Mouse (Mus musculus): ENCODE results near the gene Foxj1.
"Not testable (repeated sequence)": the region's sequence is repeated elsewhere in the genome, so short reads cannot be mapped to it uniquely, and the experiment has no call there.

Foxj1 gene

DNA sequence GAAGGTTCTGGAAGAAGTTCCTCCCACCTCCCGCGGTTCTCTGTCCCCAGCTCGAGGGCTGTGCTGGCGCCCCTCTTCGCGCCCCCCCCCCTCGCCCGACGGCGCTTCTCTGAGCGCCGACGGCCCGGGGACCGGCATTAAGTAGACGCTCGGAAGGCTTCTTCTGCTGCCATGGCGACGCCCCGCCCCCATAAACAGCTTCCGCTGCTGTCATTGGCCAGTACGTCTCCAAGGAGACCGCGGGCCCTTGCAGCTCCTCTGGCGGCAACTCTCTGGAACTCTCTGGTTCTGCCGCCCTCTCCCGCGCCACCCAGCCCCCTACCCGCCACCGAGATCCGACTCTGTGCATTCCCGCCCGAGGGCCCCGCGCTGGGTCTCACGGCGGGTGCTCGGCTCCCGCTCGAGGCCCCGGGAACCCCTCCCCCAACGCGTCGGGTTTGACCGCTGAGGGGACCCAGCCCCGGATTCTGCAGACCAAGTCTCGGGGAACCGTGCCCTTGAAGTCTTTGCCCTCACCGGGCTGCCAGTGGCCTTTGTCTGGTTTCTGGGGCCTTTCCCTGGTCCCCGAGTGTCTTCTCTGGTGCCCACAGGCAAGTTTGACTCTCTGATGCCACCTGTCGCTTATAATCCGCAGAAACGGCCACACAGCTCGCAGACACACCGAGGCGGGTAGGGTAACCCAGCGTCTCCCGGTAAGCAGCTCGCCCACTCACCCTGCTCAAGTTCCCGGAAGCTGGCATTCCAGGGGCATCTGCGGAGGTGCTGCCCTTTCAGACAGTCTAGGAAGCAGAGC, at the start of gene Foxj1:
Gene Foxj1, minus strand, starts transcription at position 156 of the 793 bp plus-strand sequence.
- DNase-seq (ENCODE audit: low spot score) = peak; percentile 82

DNA sequence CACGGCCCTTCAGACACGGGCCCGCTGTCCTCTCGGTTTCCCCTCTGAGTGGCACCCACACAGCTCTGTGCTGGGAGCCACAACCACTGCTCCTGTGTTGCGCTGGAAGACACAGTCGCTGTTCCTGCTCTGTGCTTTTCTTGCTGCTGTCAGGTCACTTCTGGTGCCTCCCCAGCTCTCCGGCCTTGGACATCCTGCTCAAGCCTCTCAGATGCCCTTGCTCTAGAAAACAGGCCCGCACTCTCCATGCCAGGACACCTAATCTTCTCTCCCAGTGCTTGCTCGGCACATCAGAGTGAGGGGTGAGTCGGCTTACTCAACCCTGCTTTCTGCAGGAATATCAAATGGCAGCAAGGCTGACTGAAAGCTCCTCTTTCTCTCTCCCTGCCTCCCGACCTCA, 49.0 kb upstream of the Foxj1 start:
- no peak for DNase-seq (ENCODE audit: low spot score)

DNA sequence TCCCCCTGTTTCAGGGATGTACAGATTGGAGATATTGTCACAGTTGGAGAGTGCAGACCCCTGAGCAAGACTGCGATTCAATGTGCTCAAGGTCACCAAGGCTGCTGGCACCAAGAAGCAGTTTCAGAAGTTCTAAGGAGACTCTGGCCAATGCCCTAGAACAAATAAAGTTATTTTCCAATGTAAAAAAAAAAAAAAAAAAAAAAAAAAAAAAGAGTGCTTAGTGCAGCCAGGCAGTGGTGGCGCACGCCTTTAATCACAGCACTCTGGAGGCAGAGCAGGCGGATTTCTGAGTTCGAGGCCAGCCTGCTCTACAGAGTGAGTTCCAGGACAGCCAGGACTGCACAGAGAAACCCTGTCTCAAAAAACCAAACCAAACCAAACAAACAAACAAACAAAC, 47.9 kb upstream of the Foxj1 start:
- DNase-seq (ENCODE audit: low spot score) = not testable (repeated sequence)

DNA sequence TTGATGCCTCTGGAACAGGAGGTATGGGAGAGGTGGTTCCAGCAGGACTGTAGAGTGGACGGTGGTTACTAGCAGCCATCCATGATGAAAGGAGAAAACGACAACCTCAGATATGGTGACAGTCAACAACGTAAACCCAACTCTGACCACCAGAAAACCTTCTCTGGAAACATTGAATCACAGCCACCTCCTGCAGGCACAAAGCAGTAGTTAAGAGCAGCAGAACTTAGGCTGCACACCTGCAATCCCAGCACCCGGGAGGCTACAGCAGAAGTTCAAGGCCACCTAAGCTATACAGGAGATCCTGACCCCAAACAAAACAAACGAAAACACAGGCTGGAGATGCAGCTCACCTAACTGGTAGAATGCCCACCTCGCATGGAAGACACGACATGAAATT, 45.6 kb upstream of the Foxj1 start:
- no peak for DNase-seq (ENCODE audit: low spot score)

DNA sequence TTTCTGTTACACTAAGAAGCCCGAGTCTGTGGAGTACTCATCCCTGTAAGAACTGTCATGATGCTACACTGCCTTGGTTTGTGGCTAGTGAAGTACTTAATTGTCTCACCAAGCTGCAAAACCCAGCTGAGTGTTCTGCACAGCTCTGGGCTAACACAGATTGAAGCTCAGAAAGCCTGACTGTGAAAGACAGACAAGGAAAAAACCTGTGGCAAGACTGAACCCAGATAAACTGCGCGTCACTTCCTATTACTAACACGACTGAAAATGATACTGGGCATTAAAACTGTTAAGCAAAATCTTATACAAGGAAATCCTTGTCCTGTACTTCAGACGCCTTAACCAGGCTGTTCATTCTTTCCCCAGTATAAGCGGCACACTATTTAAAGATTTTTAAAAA, 44.3 kb upstream of the Foxj1 start:
- DNase-seq (ENCODE audit: low spot score) = no peak

DNA sequence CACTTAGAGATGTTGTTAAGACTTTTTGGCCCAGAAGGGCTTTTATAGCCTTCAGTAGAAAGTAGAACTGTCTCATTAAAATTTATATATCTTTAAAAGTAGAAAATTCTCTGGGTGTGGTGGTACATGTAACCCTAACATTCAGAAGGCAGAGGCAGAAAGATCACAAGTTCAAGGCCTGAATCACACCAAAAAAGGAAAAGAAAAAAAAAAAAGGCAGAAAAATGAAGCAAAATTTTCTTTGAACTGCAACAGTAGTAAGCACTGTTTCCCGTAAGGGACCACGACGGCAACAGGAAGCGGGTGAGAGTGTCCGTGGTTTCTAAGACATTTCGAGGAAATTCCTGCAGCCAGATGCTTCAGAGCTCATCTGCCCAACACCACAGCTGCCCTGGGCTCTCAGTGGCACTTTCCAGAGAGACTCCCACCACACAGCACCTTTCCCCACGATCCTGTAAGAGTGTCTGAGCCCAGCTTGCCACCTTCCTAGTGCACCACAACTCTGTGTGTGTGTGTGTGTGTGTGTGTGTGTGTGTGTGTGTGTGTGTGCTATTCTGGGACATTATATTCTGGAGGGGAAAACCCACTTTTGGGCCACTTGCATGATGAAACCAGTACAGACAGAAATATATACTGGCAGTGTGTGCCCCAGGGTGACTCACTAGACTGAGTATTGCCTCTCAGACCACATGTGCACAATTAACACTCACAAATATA, 41.9 kb upstream of the Foxj1 start:
- no peak for DNase-seq (ENCODE audit: low spot score)

DNA sequence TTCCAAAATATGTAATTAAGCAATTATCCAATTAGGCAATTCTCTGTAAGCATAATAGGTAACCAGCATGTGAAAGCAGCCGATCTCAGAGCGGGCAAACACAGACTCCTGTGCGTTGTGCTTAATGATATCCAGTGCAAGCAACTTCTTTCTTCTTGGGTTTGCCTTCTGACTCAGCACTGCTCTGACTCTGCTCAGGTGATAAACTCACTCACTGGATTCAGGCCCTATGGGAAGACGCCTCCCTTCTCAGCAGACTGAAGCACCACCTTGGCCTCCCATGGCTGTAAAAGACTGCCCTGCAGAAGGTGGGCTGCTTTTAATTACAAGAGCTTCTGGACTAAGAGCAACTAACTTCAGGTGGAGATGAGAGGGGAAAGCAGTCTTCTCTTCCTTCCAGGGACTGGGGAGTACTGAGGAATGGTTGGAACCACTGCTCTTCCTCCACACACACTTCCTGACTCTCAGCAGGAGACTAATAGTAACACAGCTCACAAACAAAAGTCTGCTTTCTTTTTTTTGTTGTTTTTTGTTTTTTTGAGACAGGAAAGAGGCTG, 36.8 kb upstream of the Foxj1 start:
- no peak for DNase-seq (ENCODE audit: low spot score)

DNA sequence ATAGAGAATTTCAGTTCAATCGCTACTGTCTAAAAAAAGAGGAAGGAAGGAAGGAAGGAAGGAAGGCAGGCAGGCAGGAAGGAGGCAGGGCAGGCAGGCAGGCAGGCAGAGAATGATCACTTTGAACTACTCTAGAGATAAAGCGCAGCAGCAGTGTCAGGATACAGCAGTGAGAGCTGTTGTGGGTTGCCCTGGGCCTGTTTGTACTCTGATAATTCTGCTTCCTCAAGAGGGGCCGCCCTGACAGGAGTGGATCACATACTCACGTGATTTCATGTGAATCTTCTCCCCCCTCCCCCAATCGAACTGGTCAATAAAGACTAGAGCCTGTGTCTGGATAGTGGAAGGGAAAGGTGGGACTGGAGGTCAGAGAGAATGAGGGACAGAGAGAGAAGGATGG, 34.4 kb upstream of the Foxj1 start:
- peak; percentile 14 for DNase-seq (ENCODE audit: low spot score)

DNA sequence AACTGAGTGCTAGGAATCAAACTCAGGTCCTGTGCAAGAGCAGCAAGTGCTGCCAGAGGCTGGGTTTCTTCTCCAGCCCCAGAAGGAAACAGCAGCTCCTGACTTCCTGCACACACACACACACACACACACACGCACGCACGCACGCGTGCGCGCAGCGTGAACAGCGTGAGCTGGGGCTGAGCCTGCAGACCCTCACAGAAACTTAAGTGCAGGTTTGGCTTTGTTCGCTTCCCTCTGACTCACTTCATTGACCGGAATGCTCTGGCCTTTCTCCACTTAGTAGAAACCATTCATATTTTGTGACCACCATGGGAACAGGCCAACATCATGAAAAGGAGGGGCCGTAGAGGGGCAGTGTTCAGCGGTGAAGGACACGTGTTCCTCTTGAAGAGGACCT, 33.9 kb upstream of the Foxj1 start:
- no peak for DNase-seq (ENCODE audit: low spot score)

DNA sequence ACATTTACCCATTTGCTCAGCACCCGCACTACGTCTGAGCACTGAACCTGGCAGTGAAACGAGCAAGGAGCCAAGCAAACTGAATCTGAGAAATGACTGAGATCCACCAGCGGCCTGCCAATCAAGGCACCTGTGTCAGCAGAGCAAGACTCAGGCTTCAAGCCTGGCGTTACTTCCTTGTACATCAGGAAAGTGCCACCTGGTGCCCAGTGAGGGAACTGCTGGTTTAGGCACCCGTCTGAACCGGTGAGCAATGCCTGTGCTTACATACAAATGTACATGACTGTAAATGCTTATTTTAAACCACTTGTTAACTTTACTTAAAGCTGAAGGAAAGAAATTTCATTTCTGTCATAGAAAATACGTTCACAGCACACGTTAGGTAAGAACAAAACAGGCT, 32.9 kb upstream of the Foxj1 start:
- DNase-seq (ENCODE audit: low spot score) = peak; percentile 67

DNA sequence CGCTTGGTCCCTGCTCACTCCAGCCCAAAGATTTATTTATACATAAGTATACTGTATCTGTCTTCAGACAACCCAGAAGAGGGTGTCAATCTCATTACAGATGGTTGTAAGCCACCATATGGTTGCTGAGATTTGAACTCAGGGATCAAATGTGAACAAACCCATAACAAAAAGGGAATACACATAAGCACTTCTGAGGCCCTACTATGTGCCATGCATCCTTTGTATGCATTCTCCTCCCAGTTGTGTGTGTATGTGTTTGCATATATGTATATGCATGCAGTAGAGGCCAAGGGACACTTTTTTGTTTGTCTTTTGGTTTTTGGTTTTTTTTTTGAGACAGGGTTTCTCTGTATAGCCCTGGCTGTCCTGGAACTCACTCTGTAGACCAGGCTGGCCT, 31.4 kb upstream of the Foxj1 start:
- no peak for DNase-seq (ENCODE audit: low spot score)

DNA sequence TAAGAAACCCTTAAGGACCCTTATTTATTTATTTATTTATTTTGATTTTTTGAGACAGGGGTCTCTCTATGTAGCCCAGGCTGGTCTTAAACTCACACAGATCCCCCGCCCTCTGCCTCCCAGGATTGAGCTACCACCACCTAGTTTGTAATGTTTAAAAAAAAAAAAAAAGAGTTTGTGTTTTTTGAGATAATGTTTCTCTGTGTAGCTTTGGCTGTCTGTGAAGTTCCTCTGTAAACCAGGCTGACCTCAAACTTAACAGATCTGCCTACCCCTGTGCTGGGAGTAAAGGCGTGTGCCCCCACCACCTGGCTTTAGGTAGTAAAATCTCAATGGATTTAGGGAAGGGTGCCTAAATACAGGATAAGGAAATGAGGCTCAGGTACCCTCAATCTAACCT, 30.9 kb upstream of the Foxj1 start:
- DNase-seq (ENCODE audit: low spot score) = no peak

DNA sequence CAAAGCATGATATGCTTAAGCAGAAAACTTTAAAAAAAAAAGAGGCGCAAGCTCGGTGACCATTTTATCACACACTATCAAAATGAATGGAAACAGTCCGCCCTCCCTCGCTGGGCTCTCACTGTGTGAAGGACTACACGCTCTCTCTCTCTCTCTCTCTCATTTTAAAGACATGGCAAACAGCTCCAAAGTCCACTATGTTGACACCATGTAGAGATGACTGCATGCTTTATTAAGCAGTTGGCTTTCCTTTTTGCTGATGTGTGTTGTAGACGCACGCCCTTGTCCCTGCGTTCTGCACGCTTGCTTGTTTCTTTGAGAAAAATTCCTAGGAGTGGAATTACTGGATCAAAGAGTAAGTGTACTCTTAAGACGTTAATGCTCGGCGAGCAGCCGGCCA, 30.2 kb upstream of the Foxj1 start:
- no peak for DNase-seq (ENCODE audit: low spot score)

DNA sequence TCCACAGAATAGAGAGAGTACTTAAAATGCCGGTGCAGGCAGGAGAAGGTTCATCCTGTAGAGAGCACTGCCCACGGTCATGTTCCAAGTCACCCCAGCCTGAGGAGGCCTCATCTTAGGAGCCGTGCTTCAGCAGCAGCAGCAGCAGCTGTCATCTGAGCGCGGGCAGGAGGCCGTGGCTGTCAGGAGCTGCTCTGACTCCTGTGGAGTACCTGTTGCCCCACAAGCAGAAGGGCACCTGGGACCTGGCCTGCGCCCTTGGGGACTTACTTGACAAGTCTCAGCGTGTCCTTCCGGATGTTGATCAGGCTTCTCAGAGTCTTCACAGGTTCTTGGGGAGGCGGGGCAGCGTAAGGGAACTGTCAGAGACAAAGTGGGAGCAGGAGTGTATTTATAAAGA, 26.8 kb upstream of the Foxj1 start:
- DNase-seq (ENCODE audit: low spot score) = no peak

DNA sequence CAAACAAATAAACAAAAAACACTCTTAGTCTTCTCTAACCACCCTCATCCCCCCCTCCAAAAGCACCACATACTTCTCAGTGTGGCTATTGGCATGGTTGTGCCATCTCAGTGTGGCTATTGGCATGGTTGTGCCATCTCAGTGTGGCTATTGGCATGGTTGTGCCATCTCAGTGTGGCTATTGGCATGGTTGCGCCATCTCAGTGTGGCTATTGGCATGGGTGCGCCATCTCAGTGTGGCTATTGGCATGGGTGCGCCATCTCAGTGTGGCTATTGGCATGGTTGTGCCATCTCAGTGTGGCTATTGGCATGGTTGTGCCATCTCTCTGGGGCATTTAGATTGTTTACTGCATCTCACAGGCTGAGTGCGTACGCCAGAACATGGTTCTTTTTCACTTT, 25.7 kb upstream of the Foxj1 start:
- not testable (repeated sequence) for DNase-seq (ENCODE audit: low spot score)

DNA sequence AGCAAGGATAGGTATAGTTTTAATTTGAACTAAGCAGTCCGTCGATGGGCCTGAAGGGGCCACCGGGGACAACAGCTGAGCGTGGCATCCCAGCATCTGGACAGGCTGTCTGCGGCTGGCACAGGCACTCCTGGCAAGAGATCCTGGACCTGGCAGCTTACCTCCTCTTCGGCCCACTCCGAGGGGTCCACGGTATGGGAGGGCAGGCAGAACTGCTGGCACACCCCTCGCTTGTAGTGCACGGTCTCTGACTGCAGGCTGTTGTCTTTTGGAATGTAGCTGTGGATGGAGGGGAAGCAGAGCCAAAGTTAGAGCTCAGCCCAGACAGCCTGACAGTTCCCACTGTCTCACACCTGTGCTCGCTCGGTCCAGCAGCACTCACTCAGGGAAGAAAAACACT, 24.5 kb upstream of the Foxj1 start:
- DNase-seq (ENCODE audit: low spot score) = no peak

DNA sequence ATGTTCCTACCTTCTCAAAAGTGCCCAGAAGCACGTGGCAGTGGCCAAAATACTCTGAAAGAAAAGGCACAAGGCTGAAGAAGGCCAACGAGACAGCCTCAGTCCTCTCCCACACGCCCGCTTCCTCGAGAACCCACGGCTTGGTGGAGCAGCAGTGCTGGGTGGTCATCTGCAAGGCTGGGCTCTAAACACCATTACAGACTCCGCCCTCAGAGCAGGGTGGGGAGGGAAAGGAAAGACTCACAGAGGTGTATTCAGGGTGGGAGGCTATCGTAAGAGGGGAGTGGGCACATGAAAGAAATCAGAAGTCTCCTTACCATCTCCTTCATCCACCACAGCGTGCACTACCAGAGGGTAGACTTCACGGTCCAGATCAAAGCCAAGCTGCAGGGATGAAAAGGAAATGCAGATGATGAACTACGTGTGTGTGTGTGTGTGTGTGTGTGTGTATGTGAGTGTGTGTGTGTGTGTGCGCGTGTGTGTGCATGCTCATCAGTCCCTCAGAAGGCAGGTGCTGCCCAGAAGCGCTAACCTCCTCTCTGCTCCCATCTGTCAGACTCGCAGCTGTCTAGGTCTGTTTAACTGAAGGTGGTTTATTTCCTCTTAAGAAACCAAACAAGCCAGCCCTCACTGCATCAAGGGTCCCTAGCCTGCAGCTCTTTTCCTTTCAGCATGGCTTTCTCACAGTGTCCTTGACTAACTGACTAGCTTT, 23.9 kb upstream of the Foxj1 start:
- no peak for DNase-seq (ENCODE audit: low spot score)

DNA sequence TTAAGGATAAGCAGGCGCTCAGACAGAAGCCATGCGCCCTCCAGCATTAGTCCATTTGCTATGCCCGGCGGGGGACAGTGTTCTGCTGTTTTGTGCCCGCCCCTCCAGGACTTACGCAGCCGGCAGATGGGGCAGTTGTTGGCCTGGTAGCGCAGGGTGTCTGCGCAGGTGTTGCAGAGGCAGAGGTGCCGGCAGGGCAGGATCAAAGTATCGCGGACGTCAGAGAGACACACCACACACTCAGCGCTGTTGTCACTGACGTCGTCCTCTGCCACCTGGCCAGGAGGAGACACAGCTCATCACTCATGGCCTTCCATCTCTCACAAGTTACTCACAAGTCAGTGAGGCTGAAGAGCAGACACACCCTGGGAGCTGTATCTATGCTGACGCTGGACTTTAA, 19.3 kb upstream of the Foxj1 start:
- no peak for DNase-seq (ENCODE audit: low spot score)

DNA sequence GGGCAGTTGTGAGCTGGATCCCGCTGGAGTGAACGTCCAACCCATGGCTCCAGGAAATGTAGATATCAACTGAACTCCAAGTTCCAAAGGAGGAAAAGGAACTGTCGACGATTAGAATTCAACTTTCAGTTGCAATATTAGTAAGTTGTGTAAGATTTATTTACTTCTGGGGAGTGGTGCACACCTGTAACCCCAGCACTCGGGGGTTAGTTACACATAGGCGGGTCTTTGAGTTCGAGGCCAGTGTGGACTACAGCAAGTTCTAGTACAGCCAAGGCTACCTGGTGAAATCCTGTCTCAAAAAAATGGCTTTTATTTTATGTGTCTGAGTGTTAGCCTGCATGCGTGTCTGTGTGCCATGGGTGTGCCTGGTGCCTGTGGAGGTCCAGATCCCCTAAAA, 18.3 kb upstream of the Foxj1 start:
- no peak for DNase-seq (ENCODE audit: low spot score)

DNA sequence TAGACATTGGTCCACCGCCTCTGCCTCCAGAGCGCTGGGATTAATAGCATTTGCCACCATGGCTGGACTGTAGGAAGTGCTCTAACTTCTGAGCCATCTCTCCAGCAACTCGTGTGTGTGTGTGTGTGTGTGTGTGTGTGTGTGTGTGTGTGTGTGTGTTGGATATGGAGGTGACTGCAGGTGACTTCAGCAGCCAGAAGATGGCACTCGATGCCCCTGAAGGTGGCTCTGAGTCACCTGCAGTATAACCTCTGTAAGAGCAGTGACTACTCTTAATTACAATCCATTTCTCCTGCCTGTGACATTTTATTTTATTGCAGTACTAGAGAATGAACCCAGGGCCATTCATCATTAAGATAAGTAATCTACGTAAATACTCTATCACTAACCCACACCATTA, 16.1 kb upstream of the Foxj1 start:
- DNase-seq (ENCODE audit: low spot score) = no peak

DNA sequence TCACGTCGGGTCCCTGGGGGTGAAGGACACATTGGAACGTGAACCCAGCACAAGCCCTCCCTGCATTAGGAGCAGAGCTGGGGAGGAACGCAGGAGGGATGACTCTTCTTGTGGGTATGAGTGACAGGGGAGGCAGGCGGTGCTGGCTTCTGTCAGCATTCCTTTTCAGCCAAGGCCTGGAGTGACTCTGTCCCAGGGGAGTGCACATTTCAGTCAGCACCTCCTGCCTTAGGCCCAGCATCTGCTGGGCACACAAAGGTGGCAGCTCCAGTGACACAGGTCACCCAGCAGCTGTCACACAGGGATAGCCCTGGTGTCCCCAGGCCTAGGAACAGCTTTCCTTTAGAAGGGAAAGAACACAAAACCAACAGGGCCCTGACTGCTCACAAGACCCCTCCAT, 12.8 kb upstream of the Foxj1 start:
- DNase-seq (ENCODE audit: low spot score) = no peak

DNA sequence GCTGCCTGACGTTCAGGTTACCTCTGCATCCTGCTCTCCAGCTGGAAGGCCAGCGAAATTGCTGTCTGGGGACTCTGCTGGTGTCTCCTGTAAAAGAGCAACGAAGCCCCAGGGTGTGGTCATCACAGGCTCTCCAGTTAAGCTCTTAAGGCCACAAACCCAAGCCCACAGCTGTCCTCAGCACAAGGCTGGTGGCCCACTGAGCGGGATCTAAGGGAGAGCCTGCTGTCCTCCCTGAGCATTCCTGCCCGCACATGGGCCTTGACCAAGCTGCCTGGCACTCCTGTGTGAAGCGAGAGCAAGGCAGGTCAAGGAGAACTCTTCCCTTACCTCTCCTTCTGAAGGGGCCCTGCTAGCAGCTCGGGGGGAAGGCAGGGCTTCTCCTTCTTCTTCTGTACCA, 11.8 kb upstream of the Foxj1 start:
- no peak for DNase-seq (ENCODE audit: low spot score)

Measured in c-Kit-positive CD71-positive TER-119-positive erythroid progenitor cells, embryonic 14.5 days (primary cell).